Mouse (Mus musculus) heart, embryonic 12.5 days (tissue): ENCODE results near the gene Vps45. TPM values are rescaled to one million over a fixed set of nuclear protein-coding genes. Genes with fewer than 3 reads are reported as not detected.

Experiments
- ATAC-seq: fragments of 200-750 bp; cut with Nextera tagmentation; 2 replicates; pipeline ENCODE4 v1.8.0; 2017; ENCODE audit warnings: moderate TSS enrichment, moderate library complexity; ENCODE audit not compliant: insufficient number of reproducible peaks, low FRiP score
- H3K27ac ChIP-seq: fragments of 300-500 bp; sonication (generic); 2 replicates; pipeline ENCODE4 v1.5.1; 2016; ENCODE audit warnings: mild to moderate bottlenecking, moderate library complexity; ENCODE audit not compliant: poor library complexity, severe bottlenecking
- H3K27me3 ChIP-seq: fragments of 300-500 bp; sonication (generic); replicated peaks from 2 replicates; pipeline ENCODE4 v1.6.1; 2016; ENCODE audit warnings: mild to moderate bottlenecking, moderate library complexity
- H3K36me3 ChIP-seq: fragments of 300-500 bp; sonication (generic); 2 replicates; pipeline ENCODE4 v1.6.1; 2016; ENCODE audit warnings: mild to moderate bottlenecking, moderate library complexity
- H3K4me1 ChIP-seq: fragments of 300-500 bp; sonication (generic); replicated peaks from 2 replicates; pipeline ENCODE4 v1.6.1; 2016; ENCODE audit warnings: mild to moderate bottlenecking
- H3K4me2 ChIP-seq: fragments of 300-500 bp; sonication (generic); 2 replicates; pipeline ENCODE4 v1.6.1; 2016; ENCODE audit warnings: mild to moderate bottlenecking, moderate library complexity
- H3K4me3 ChIP-seq: fragments of 300-500 bp; sonication (generic); 2 replicates; pipeline ENCODE4 v1.5.1; 2016; ENCODE audit warnings: mild to moderate bottlenecking
- H3K9ac ChIP-seq: fragments of 300-500 bp; sonication (generic); 2 replicates; pipeline ENCODE4 v1.6.1; 2016; ENCODE audit warnings: mild to moderate bottlenecking, moderate library complexity
- H3K9me3 ChIP-seq: fragments of 300-500 bp; sonication (generic); replicated peaks from 2 replicates; pipeline ENCODE4 v1.6.1; 2016; ENCODE audit warnings: mild to moderate bottlenecking, moderate library complexity
- WGBS: fragments of 180-500 bp; shearing (Covaris S2); methylation state at CpG from one replicate; pipeline ENCODE4 v1.1.7; 2016; 5-methylcytosine and 5-hydroxymethylcytosine counted together
- polyA plus RNA-seq: library from polyadenylated mRNA; unstranded; fragments of >200 nt; fragmentation: Nextera tagmentation; extraction: Ambion mirVana; gene quantifications from 2 replicates; pipeline ENCODE4 v1.2.1, GENCODE M21; 2016

The Vps45 gene
- 30.0 and 32.8 TPM in 2 replicates for polyA plus RNA-seq

- WGBS, result 2% methylated on average over 18 of the region's 18 CpGs
Observed at GRCm38 (mm10) chr3:96058231-96058896, at the start of gene Vps45. TSS of gene Vps45 (minus strand) at chr3:96058466.

DNA sequence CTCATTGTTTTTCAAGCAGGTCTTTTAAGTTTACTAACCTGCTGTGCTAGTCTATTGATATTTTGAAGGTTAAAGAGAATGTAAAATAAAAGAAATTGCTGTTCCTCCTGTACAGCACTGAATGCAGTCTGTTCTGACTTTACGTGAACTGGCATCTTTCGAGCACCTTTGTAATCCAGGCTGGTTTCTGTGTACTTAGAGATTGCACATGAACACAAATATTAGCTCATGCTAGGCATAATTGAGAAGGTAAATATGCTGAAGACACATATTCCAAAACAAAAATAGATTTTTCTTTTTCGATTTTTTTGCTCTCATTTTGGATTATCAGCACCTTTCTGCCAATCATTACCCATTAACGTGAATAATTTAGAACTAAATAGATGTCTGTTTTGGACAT lies 47.9 kb upstream of the Vps45 start:
- ATAC-seq, result no peak
- peak overlapping the region; percentile 38; the same call in 1 of the 2 replicates for H3K4me2 ChIP-seq
- no peak overlapping the region for H3K9ac ChIP-seq
- 89% methylated on average over 4 of the region's 4 CpGs for WGBS
- no peaks in the 10 kb centered on the region for H3K9me3 ChIP-seq
- H3K36me3 ChIP-seq, result 0 out of 2 replicates have a peak, but pooled peaks cover 4% of the 10 kb centered on the region
- no peak overlapping the region for H3K4me3 ChIP-seq
- H3K27me3 ChIP-seq, result no peaks in the 10 kb centered on the region
- H3K27ac ChIP-seq, result no peak overlapping the region
- peaks cover 23% of the 10 kb centered on the region for H3K4me1 ChIP-seq

More at GRCm38 (mm10) chr3:96058231-96058896, at the start of gene Vps45:
- Histone ChIP-seq H3K4me1 (peaks cover 9% of the 10 kb centered on the region), H3K4me3 (peak within 1 kb of the TSS; percentile 83), H3K9ac (peak within 1 kb of the TSS; percentile 85), H3K4me2 (peak within 1 kb of the TSS; percentile 86), H3K36me3 (peaks cover 12% of the 10 kb centered on the region), H3K9me3 (no peaks in the 10 kb centered on the region), H3K27ac (peak within 1 kb of the TSS; percentile 92), H3K27me3 (no peaks in the 10 kb centered on the region)
- peak; percentile 69; the same call in 1 of the 2 replicates for ATAC-seq

GRCm38 (mm10) chr3:96105232-96105747 lies 47.0 kb upstream of the Vps45 start:
- 0 out of 2 replicates have a peak, but pooled peaks cover 4% of the 10 kb centered on the region for H3K36me3 ChIP-seq
- 6% methylated on average over 10 of the region's 10 CpGs for WGBS
- ATAC-seq, result peak; percentile 37; the same call in 1 of the 2 replicates

GRCm38 (mm10) chr3:96104261-96105065 lies 46.2 kb upstream of the Vps45 start, which contains the start of gene Otud7b:
TSS of gene Otud7b (plus strand) at chr3:96104527.
- no peaks in the 10 kb centered on the region for H3K27me3 ChIP-seq
- H3K4me2 ChIP-seq, result peak within 1 kb of the TSS; percentile 76
- 0 out of 2 replicates have a peak, but pooled peaks cover 4% of the 10 kb centered on the region for H3K36me3 ChIP-seq
- peak within 1 kb of the TSS; percentile 95 for H3K9ac ChIP-seq
- peak; percentile 95 for ATAC-seq
- no peaks in the 10 kb centered on the region for H3K9me3 ChIP-seq
- under 1% methylated on average over 82 of the region's 84 CpGs for WGBS
- peak within 1 kb of the TSS; percentile 94 for H3K27ac ChIP-seq
- H3K4me3 ChIP-seq, result peak within 1 kb of the TSS; percentile 87
- H3K4me1 ChIP-seq, result peaks cover 19% of the 10 kb centered on the region

More at GRCm38 (mm10) chr3:96105232-96105747, 47.0 kb upstream of the Vps45 start:
- peak overlapping the region; percentile 87 for H3K4me3 ChIP-seq
- peak overlapping the region; percentile 94 for H3K27ac ChIP-seq
- peaks cover 19% of the 10 kb centered on the region for H3K4me1 ChIP-seq
- H3K27me3 ChIP-seq, result no peaks in the 10 kb centered on the region
- H3K9ac ChIP-seq, result peak overlapping the region; percentile 95
- H3K9me3 ChIP-seq, result no peaks in the 10 kb centered on the region
- peak overlapping the region; percentile 76 for H3K4me2 ChIP-seq

DNA sequence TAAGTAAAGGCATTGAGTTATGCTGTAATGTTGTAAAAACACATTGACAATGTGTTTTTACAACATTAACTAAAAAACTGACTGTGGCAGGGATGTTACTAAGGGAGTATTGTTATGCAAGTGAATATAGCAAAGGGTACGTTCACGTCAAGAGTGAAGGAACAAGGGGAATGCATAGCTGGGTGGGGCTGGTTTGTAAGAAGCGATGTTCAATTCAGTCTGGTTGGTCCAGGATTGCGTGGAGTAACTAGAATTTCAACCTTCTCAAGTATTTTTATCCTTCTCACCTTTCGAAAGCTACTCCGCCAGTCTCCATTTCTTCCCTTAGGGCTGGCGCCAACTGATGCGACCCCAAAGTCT lies 45.6 kb upstream of the Vps45 start:
- no peaks in the 10 kb centered on the region for H3K9me3 ChIP-seq
- peak overlapping the region; percentile 87 for H3K4me3 ChIP-seq
- H3K9ac ChIP-seq, result peak overlapping the region; percentile 95
- no peak; the same call in 1 of the 2 replicates for ATAC-seq
- 2% methylated on average over 8 of the region's 8 CpGs for WGBS
- 0 out of 2 replicates have a peak, but pooled peaks cover 4% of the 10 kb centered on the region for H3K36me3 ChIP-seq
- H3K4me1 ChIP-seq, result peaks cover 20% of the 10 kb centered on the region
- peak overlapping the region; percentile 94 for H3K27ac ChIP-seq
- H3K27me3 ChIP-seq, result no peaks in the 10 kb centered on the region
- peak overlapping the region; percentile 76 for H3K4me2 ChIP-seq

DNA sequence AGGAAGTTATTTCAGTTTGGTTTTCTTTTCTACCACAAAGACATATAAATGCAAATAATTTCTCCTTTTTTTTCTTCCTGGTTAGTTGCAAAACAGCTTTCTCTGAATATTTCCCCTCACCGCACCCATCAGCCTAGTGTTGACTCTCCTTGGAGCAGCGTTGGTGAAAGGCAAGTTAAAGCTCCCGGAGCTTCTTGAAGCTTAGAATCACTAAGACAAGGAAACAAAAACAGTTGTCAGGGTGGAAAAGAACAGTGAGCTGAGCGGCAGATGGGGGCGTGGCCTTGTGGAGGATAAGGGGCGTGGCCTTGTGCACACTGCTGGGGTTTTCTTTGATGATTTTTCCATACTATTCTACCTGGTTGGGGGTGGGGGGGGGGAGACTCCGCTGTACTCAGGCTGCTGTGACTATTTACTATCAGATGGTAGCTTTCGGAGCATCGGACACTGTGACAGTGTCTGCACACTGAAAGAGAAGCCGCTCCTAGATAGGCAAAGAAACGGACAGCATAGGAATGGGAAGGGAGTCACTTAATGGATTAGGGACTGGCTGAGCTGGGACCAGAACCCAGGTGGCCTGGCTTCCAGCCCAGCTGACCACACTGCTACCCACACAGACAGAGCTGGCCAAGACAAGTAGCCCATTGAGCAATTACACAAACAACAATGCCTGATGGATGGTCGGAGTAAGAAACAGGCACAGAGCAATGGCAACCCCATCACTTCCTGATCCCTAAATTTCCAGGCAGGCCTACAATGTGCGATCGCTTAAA lies 44.0 kb upstream of the Vps45 start:
- 19% methylated on average over 14 of the region's 14 CpGs for WGBS
- Histone ChIP-seq H3K4me1 (peaks cover 24% of the 10 kb centered on the region), H3K4me3 (peak overlapping the region; percentile 36), H3K9me3 (no peaks in the 10 kb centered on the region), H3K27ac (no peak overlapping the region; the same call in 1 of the 2 replicates), H3K27me3 (no peaks in the 10 kb centered on the region), H3K4me2 (peak overlapping the region; percentile 64), H3K9ac (peak overlapping the region; percentile 58; the same call in 1 of the 2 replicates), H3K36me3 (no peaks in the 10 kb centered on the region)
- peak; percentile 43; the same call in 1 of the 2 replicates for ATAC-seq

- H3K27ac ChIP-seq, result no peak overlapping the region
- H3K36me3 ChIP-seq, result no peaks in the 10 kb centered on the region
- no peaks in the 10 kb centered on the region for H3K9me3 ChIP-seq
- H3K4me2 ChIP-seq, result no peak overlapping the region
- no peak for ATAC-seq
- no peak overlapping the region for H3K9ac ChIP-seq
- no peak overlapping the region for H3K4me3 ChIP-seq
- WGBS, result 41% methylated on average over 7 of the region's 7 CpGs
- no peaks in the 10 kb centered on the region for H3K27me3 ChIP-seq
- H3K4me1 ChIP-seq, result peaks cover 22% of the 10 kb centered on the region
Observed at GRCm38 (mm10) chr3:96098616-96099267, 40.5 kb upstream of the Vps45 start.

DNA sequence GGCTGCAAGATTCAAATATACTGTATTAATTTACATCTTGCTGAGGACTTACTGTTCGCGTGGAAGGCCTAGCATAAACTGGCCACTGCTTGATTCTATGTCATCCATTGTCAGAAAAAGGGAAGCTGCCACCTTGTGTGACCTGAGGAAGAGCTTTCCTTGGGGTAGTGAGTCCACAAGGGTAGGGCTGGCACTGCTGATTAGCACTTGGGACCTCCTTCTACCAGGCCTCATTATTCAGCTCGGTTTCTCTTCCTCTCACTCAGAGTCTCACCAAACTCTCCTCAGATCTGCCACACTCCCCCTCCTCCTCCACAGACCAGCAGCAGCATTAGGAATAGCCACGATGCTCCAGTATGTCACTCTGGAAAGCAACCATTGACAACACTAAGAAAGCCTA lies 39.9 kb upstream of the Vps45 start:
- WGBS, result 62% methylated on average over 4 of the region's 4 CpGs
- no peak overlapping the region for H3K4me2 ChIP-seq
- H3K27ac ChIP-seq, result no peak overlapping the region
- no peaks in the 10 kb centered on the region for H3K27me3 ChIP-seq
- no peak overlapping the region for H3K4me3 ChIP-seq
- no peak for ATAC-seq
- no peaks in the 10 kb centered on the region for H3K9me3 ChIP-seq
- H3K9ac ChIP-seq, result no peak overlapping the region
- no peaks in the 10 kb centered on the region for H3K36me3 ChIP-seq
- peaks cover 28% of the 10 kb centered on the region for H3K4me1 ChIP-seq

DNA sequence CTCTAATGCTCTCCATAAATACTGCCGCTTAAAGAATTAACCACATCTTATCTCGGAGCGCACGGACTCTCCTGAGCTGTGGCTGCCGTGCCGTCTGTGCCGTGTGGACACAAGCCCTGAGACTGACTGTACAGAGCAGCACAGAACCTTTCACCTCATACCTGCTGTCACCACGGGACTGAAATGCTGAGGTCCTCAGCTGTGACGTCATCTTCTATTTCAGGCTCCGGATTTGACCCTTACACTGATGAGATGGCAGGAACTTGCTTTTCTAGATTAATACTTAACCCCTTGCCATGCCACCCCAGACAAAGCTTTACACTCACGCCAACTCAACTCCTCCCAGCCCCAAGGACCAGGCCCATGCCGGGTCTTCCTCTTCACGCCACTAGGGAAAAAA lies 35.9 kb upstream of the Vps45 start:
- Histone ChIP-seq H3K27me3 (no peaks in the 10 kb centered on the region), H3K36me3 (no peaks in the 10 kb centered on the region), H3K4me1 (peaks cover 18% of the 10 kb centered on the region), H3K9ac (no peak overlapping the region), H3K4me3 (peak overlapping the region; percentile 21), H3K9me3 (no peaks in the 10 kb centered on the region), H3K4me2 (peak overlapping the region; percentile 60), H3K27ac (no peak overlapping the region)
- ATAC-seq, result peak; percentile 55
- WGBS, result 37% methylated on average over 13 of the region's 13 CpGs

- Histone ChIP-seq H3K4me2 (peak overlapping the region; percentile 60), H3K9me3 (no peaks in the 10 kb centered on the region), H3K36me3 (no peaks in the 10 kb centered on the region), H3K9ac (peak overlapping the region; percentile 9; the same call in 1 of the 2 replicates), H3K4me1 (peaks cover 14% of the 10 kb centered on the region), H3K27me3 (no peaks in the 10 kb centered on the region), H3K27ac (no peak overlapping the region), H3K4me3 (no peak overlapping the region)
- ATAC-seq, result no peak
- WGBS, result 44% methylated on average over 13 of the region's 13 CpGs
Observed at GRCm38 (mm10) chr3:96093509-96093908, 35.2 kb upstream of the Vps45 start.
